In genomic region chr16:86971691-86972090, GRCm38 (mm10) we compare ENCODE assay signal across 13 mouse cellular contexts.
DNase-seq lines count a peak whose midpoint lies in the region.
"Had no signal": no experiment of that assay in that cellular context is flagged by ENCODE, and none has a peak within 500 bp of the region (broad histone marks: within the 10 kb centered on the region; RNA-seq: fewer than 3 reads in every experiment).

No protein-coding gene starts in this region.

- intact Hi-C loops in left cerebral cortex, postnatal 4 days (cut with DNase I): no loop called here

- DNase-seq in layer of hippocampus, adult 11-12 months (ENCODE audit: low spot score): peak; percentile 6
- no peak for DNase-seq in layer of hippocampus, postnatal 25 days (ENCODE audit: extremely low spot score in 1 of 2, low spot score in 1 of 2)
- peak; percentile 1 to 15 for DNase-seq in left cerebral cortex, adult 9 months (ENCODE audit: low spot score in 2 of 2)
- DNase-seq in left cerebral cortex, postnatal 4 days: no peak
- DNase-seq in right cerebral cortex, adult 2 months (ENCODE audit: low spot score in 2 of 2): peak; percentile 4 to 6
- DNase-seq in right cerebral cortex, postnatal 4 days: no peak
- DNase-seq: adrenal gland, adult 2 months; adrenal gland, postnatal 25 days; cerebellum, adult 2 months; cerebellum, postnatal 10 days; gastrocnemius, postnatal 14 days; heart, adult 2 months; heart, postnatal 14 days had no signal

Comparison
In these comparisons a context has a peak if more than half of its experiments do, and no peak if none do; other contexts are left out.
1. DNase-seq: peak in layer of hippocampus, adult 11-12 months (single experiment), left cerebral cortex, adult 9 months (2 of 2) and right cerebral cortex, adult 2 months (2 of 2); none in layer of hippocampus, postnatal 25 days (0 of 2), left cerebral cortex, postnatal 4 days (single experiment) and right cerebral cortex, postnatal 4 days (single experiment).